Mouse (Mus musculus) hindbrain, embryonic 16.5 days (tissue): ENCODE measurements around the gene Sned1. TPM values are rescaled to one million over a fixed set of nuclear protein-coding genes. Genes with fewer than 3 reads are reported as not detected.

Experiments
- ATAC-seq: fragments of 200-750 bp; cut with Nextera tagmentation; 2 replicates; pipeline ENCODE4 v1.8.0; 2017; ENCODE audit warnings: moderate TSS enrichment, moderate library complexity
- H3K27ac ChIP-seq: fragments of 300-500 bp; sonication (generic); 2 replicates; pipeline ENCODE4 v1.5.1; 2014; ENCODE audit warnings: low read depth, mild to moderate bottlenecking, control low read depth, low read length, moderate library complexity
- H3K27me3 ChIP-seq: fragments of 300-500 bp; sonication (generic); replicated peaks from 2 replicates; pipeline ENCODE4 v1.6.1; 2014; ENCODE audit warnings: low read length; ENCODE audit not compliant: control insufficient read depth, insufficient read depth
- H3K36me3 ChIP-seq: fragments of 300-500 bp; sonication (generic); 2 replicates; pipeline ENCODE4 v1.6.1; 2014; ENCODE audit warnings: mild to moderate bottlenecking, low read length, moderate library complexity, mixed read lengths; ENCODE audit not compliant: control insufficient read depth, insufficient read depth
- H3K4me1 ChIP-seq: fragments of 300-500 bp; sonication (generic); 2 replicates; pipeline ENCODE4 v1.6.1; 2014; ENCODE audit warnings: low read depth, low read length; ENCODE audit not compliant: control insufficient read depth, insufficient read depth
- H3K4me2 ChIP-seq: fragments of 300-500 bp; sonication (generic); 2 replicates; pipeline ENCODE4 v1.6.1; 2014; ENCODE audit warnings: mild to moderate bottlenecking, low read length, control low read depth, moderate library complexity
- H3K4me3 ChIP-seq: fragments of 300-500 bp; sonication (generic); 2 replicates; pipeline ENCODE4 v1.5.1; 2014; ENCODE audit warnings: mild to moderate bottlenecking, low read length, control low read depth, moderate library complexity
- H3K9ac ChIP-seq: fragments of 300-500 bp; sonication (generic); 2 replicates; pipeline ENCODE4 v1.6.1; 2014; ENCODE audit warnings: low read depth, mild to moderate bottlenecking, control low read depth, low read length, moderate library complexity
- H3K9me3 ChIP-seq: fragments of 300-500 bp; sonication (generic); 2 replicates; pipeline ENCODE4 v1.6.1; 2014; ENCODE audit warnings: mild to moderate bottlenecking, low read length, moderate library complexity; ENCODE audit not compliant: control insufficient read depth
- WGBS: fragments of 180-500 bp; shearing (Covaris S2); extraction: QIAGEN DNeasy Blood & Tissue Kit; methylation state at CpG from one replicate; pipeline ENCODE4 v1.1.7; 2014; 5-methylcytosine and 5-hydroxymethylcytosine counted together
- polyA plus RNA-seq: library from polyadenylated mRNA; unstranded; fragments of >200 nt; fragmentation: Nextera tagmentation; extraction: Ambion mirVana; gene quantifications from 2 replicates; pipeline ENCODE4 v1.2.1, GENCODE M21; 2015

Sned1 gene
- polyA plus RNA-seq, 1 experiment from 2014 or later: 12.1 TPM

DNA sequence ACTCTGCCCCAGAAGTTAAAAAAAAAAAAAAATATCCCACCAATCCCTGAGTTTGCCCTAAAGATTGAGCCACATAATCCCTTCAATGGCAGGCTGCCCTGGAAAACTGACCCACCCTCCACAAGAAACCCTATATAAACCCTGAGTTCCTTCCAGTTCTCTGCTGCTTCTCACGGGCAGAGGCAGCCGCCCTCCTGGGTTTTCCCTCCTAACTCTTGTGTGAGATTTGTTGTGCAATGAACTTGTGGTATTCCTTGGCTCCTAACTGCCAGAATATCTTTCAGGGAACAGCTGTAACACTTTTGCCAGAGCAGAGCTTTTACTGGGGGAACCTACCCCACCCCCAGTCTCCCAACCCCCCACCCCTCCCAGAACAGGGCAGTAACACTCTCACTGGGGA is 16.9 kb downstream of the Sned1 start:
- Histone ChIP-seq H3K4me2 (no peak overlapping the region), H3K9me3 (no peaks in the 10 kb centered on the region), H3K36me3 (no peaks in the 10 kb centered on the region), H3K4me3 (no peak overlapping the region), H3K27me3 (no peaks in the 10 kb centered on the region), H3K9ac (no peak overlapping the region), H3K4me1 (no peaks in the 10 kb centered on the region), H3K27ac (no peak overlapping the region)
- no peak for ATAC-seq
- WGBS: 66% methylated on average over 2 of the region's 2 CpGs

DNA sequence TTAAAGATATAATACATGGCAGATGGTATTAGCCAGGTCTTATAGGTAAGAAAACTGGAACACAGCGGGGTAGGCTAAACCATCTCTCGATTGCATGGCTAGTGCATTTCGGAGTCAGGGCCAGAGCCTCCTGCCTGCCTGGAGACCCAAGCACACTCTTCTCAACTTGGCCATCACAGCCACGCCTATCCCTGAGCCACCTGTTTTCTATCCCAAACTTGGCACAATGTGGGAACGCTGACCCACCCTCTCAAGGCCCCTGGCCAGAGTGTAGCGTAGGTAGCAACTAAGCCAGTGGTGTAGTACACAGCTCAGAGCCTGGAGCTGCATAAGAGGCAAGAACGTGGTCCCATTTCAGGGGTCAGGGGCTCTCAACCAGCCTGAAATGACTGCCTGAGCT is 20.1 kb downstream of the Sned1 start:
- Histone ChIP-seq H3K9ac (no peak overlapping the region), H3K36me3 (no peaks in the 10 kb centered on the region), H3K27ac (no peak overlapping the region), H3K4me2 (no peak overlapping the region), H3K4me1 (no peaks in the 10 kb centered on the region), H3K9me3 (no peaks in the 10 kb centered on the region), H3K27me3 (no peaks in the 10 kb centered on the region), H3K4me3 (no peak overlapping the region)
- WGBS: 94% methylated on average over 7 of the region's 7 CpGs
- ATAC-seq: no peak

DNA sequence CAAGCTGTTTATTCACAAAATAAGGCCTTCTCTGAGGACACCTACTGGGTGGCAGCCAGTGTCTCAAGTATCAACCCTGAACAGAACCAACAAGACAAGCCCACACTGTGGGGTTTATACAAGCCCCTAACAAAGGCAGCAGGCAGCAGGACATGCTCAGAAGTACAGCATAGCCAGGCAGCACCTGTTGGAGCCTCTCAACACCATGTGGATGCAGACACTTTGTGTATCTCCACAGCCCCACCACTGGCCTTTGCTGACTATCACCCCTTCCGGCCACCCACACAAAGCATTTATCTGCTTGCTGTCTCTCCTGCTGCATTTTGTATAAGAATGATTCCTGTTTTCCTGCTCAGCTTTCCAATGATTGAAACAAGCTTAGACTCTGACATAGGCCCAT is 21.9 kb downstream of the Sned1 start:
- no peak overlapping the region for H3K27ac ChIP-seq
- no peak overlapping the region for H3K4me2 ChIP-seq
- no peak for ATAC-seq
- no peak overlapping the region for H3K4me3 ChIP-seq
- H3K4me1 ChIP-seq: no peaks in the 10 kb centered on the region
- H3K9ac ChIP-seq: no peak overlapping the region
- WGBS: 93% methylated on average over 1 of the region's 1 CpGs
- H3K36me3 ChIP-seq: no peaks in the 10 kb centered on the region
- no peaks in the 10 kb centered on the region for H3K27me3 ChIP-seq
- H3K9me3 ChIP-seq: no peaks in the 10 kb centered on the region

DNA sequence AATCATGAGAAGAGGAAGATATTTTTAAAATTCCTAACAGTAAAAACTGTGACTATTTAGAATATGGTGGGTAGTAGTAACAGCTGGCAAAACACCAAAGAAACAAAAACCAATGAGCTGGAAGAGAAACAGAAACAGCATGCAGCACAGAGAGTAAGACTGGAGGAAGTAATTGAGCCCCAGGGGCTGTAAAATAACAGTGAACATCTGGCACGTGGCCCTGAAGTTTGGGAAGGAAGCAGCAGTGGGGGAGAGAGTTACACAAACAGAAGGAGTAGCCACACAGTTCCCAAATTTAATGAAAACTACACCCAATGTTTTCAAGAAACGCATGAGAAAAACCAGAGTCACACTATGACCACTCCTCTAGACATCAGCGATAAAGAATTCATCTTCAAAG is 31.6 kb downstream of the Sned1 start:
- Histone ChIP-seq H3K27ac (no peak overlapping the region), H3K27me3 (no peaks in the 10 kb centered on the region), H3K4me3 (no peak overlapping the region), H3K36me3 (no peaks in the 10 kb centered on the region), H3K4me2 (no peak overlapping the region), H3K9me3 (no peaks in the 10 kb centered on the region), H3K9ac (no peak overlapping the region), H3K4me1 (no peaks in the 10 kb centered on the region)
- WGBS: 59% methylated on average over 3 of the region's 3 CpGs
- ATAC-seq: no peak

DNA sequence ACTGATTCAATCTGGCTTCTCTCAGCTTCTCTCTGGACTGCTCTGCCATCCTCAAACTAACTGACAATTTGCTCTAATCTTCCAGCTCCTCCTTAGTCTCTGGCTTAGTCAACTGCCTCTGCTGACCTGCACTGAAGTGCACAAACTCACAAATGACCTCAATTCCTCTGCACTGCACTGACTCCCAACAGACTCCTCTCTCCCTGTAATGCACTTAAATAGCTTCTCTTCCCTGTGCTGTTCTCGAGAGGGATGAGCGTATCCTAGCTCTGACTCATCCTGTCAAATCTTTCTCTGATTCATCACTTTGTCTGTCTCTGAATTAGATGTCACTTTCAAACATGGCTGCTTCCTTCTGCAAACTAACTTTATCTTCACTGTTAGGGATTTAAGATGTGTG is 32.6 kb downstream of the Sned1 start:
- Histone ChIP-seq H3K4me2 (no peak overlapping the region), H3K36me3 (no peaks in the 10 kb centered on the region), H3K4me3 (no peak overlapping the region), H3K4me1 (peaks cover 4% of the 10 kb centered on the region; the same call in 1 of the 2 replicates), H3K27ac (no peak overlapping the region), H3K27me3 (no peaks in the 10 kb centered on the region), H3K9ac (no peak overlapping the region), H3K9me3 (no peaks in the 10 kb centered on the region)
- WGBS: 85% methylated on average over 2 of the region's 2 CpGs
- no peak for ATAC-seq

DNA sequence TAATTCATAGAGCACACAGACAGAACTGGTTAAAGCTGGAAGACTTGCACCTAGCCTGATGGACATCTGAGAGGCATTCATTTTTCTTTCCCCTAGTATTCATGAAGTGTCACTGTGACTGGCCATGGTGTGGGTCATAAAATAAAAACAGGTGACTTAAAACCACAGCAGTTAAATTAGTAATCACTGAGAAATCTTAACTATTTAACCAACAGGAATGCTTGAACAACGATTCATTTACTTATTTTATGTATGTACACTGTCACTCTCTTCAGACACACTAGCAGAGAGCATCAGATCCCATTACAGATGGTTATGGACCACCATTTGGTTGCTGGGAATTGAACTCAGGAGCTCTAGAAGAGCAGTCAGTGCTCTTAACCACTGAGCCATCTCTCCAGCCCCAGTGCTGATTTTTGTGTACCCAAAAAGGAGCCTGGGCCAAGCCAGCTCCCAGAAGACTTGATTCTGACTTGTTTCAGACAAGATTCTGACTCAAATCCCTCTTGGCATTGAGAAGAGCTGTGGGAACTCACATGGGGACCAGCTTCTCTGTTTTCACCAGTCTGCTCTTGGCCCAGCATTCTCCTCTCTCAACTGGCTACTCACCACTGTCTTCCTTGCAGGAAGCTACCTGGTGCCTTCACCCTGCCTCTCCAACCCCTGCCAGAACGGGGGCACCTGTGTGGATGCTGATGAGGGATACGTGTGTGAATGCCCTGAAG is 35.0 kb downstream of the Sned1 start:
- Histone ChIP-seq H3K9ac (no peak overlapping the region), H3K27ac (no peak overlapping the region), H3K9me3 (no peaks in the 10 kb centered on the region), H3K4me3 (no peak overlapping the region), H3K27me3 (no peaks in the 10 kb centered on the region), H3K4me1 (peaks cover 4% of the 10 kb centered on the region; the same call in 1 of the 2 replicates), H3K4me2 (no peak overlapping the region), H3K36me3 (no peaks in the 10 kb centered on the region)
- no peak for ATAC-seq
- WGBS: 72% methylated on average over 3 of the region's 3 CpGs

DNA sequence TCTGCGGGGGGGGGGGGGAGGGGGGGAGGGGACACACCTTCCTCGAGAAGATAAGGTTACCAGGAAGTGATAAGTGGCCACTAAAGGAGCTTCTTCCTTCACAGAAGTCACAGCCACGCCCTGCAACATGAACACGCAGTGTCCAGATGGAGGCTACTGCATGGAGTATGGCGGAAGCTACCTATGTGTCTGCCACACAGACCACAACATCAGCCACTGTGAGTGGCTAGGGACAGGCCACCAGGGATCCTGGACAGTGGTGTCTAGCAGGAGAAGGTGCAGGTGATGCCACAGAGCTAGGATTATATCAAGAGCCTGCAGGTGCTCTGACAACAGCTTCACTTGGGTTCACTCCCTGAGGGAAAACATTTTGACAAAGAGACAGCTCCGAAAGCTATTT is 36.1 kb downstream of the Sned1 start:
- Histone ChIP-seq H3K4me2 (no peak overlapping the region), H3K4me1 (peaks cover 4% of the 10 kb centered on the region; the same call in 1 of the 2 replicates), H3K27me3 (no peaks in the 10 kb centered on the region), H3K27ac (no peak overlapping the region), H3K9ac (no peak overlapping the region), H3K36me3 (no peaks in the 10 kb centered on the region), H3K9me3 (no peaks in the 10 kb centered on the region), H3K4me3 (no peak overlapping the region)
- no peak for ATAC-seq
- 80% methylated on average over 6 of the region's 6 CpGs for WGBS

DNA sequence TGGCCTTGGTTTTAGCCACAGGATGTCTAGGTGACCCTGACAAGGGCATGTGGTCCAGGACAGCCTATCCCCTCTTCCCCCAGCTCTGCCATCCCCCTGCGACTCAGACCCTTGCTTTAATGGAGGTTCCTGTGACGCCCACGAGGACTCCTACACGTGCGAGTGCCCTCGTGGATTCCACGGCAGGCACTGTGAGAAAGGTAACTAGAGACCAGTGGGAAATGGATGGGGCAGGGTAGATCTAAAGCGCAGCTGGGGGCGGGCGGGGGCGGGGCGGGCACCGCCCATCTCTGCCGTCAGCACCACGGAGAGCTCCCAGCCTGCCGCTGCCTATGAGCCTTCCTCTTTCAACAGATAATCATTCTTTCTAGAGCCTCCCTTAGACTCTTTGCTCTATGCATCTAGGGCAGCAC is 36.8 kb downstream of the Sned1 start:
- Histone ChIP-seq H3K9me3 (no peaks in the 10 kb centered on the region), H3K4me2 (peak overlapping the region; percentile 50), H3K36me3 (no peaks in the 10 kb centered on the region), H3K9ac (peak overlapping the region; percentile 18; the same call in 1 of the 2 replicates), H3K4me1 (peaks cover 4% of the 10 kb centered on the region; the same call in 1 of the 2 replicates), H3K27ac (no peak overlapping the region), H3K4me3 (peak overlapping the region; percentile 27), H3K27me3 (no peaks in the 10 kb centered on the region)
- 2% methylated on average over 16 of the region's 16 CpGs for WGBS
- peak; percentile 56 for ATAC-seq

DNA sequence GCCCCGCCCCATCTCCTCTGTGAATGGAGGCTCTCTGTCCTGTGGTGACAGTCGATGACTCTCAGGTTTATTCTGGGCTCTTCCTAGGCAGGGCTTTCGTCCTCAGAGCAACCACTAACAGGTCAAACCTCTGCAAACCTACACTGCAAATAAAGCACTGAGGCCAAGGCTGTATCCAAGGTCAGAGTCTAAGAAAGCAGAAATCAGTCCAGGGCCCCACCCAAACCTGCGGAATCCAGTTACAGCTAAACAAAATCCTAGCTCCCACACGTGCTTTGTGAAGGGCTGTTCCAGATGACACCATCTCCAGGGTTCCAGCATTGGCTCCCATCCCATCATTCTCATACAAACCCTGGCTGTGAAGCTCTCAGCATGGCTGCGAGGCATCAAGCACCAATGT is 39.9 kb downstream of the Sned1 start:
- H3K4me1 ChIP-seq: peaks cover 4% of the 10 kb centered on the region; the same call in 1 of the 2 replicates
- H3K4me2 ChIP-seq: no peak overlapping the region
- H3K9ac ChIP-seq: no peak overlapping the region
- H3K27me3 ChIP-seq: no peaks in the 10 kb centered on the region
- ATAC-seq: no peak
- H3K9me3 ChIP-seq: no peaks in the 10 kb centered on the region
- no peak overlapping the region for H3K27ac ChIP-seq
- WGBS: 77% methylated on average over 6 of the region's 6 CpGs
- H3K36me3 ChIP-seq: no peaks in the 10 kb centered on the region
- no peak overlapping the region for H3K4me3 ChIP-seq
